ENCODE assay signal across 21 mouse cellular contexts in the genomic region with DNA sequence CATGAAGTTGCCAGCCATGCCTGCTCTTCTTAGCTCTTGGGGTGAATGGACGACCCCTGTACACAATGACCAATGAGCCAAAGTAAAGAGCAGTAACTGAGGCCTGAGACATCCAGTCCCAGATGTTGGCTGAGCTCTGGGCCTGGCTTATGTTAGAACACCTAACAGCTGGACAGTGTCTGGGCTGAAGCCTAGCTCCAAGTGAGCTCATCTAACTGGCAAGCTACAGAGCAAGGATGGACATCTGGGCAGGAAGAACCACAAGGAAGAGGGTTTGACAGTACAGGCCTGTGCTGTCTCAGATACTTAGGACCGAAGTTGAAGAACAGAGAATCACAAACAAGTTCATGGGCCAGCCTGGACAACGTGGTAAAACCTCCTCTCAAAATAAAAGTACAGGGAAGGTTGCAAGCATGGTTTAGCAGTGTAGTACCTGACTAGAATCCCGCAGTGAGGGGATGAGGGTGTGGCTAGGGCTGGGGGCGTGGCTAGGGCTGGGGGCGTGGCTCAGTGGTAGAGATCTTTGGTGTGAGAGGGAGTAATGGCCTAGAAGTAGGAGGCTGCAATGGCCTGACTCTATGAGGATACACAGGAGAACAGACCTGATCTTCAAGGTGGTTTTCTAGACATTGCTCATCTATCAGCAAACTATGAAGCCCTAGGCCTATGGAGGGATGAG. TPM values are rescaled to one million over a fixed set of nuclear protein-coding genes. Genes with fewer than 3 reads are reported as not detected.
DNase-seq lines count a peak whose midpoint lies in the region; ATAC-seq and TF ChIP-seq lines count a peak whose summit lies in the region.
"Not testable (repeated sequence)": the region's sequence is repeated elsewhere in the genome, so short reads cannot be mapped to it uniquely, and the experiment has no call there.
"Had no signal": no experiment of that assay in that cellular context is flagged by ENCODE, and none has a peak within 500 bp of the region (broad histone marks: within the 10 kb centered on the region; RNA-seq: fewer than 3 reads in every experiment).

No protein-coding gene starts in this region.

- not testable (repeated sequence) for H3K9me3 ChIP-seq in intestine, embryonic 15.5 days; limb, embryonic 15.5 days; lung, postnatal 0 days (ENCODE audit: low read length); stomach, embryonic 16.5 days (replicated peaks; ENCODE audit: control insufficient read depth, low read length)

- WGBS in intestine, embryonic 15.5 days = 34% methylated on average over 6 of the region's 6 CpGs
- WGBS in limb, embryonic 15.5 days = 38% methylated on average over 6 of the region's 6 CpGs
- WGBS in lung, postnatal 0 days = 30% methylated on average over 6 of the region's 6 CpGs
- WGBS in stomach, embryonic 16.5 days = 25% methylated on average over 6 of the region's 6 CpGs

- not testable (repeated sequence) for H3K36me3 ChIP-seq in intestine, embryonic 15.5 days; limb, embryonic 15.5 days; lung, postnatal 0 days (ENCODE audit: insufficient read depth, low read length); stomach, embryonic 16.5 days (ENCODE audit: control insufficient read depth, insufficient read depth, low read length)

- not testable (repeated sequence) for H3K4me1 ChIP-seq in intestine, embryonic 15.5 days (replicated peaks); limb, embryonic 15.5 days; lung, postnatal 0 days (ENCODE audit: insufficient read depth, low read depth, low read length); stomach, embryonic 16.5 days (ENCODE audit: control insufficient read depth, insufficient read depth, low read length)

- not testable (repeated sequence) for TF ChIP-seq EP300 in lung, postnatal 0 days (IDR thresholded peaks at IDR 0.05)

- not testable (repeated sequence) for H3K4me2 ChIP-seq in intestine, embryonic 15.5 days (replicated peaks); limb, embryonic 15.5 days; lung, postnatal 0 days (replicated peaks; ENCODE audit: low read depth, low read length); stomach, embryonic 16.5 days (ENCODE audit: low read depth, low read length)

- peak; percentile 24 for DNase-seq in ES-CJ7 (ENCODE audit: low read depth, low spot score)
- DNase-seq in c-Kit-positive CD71-positive TER-119-negative erythroid progenitor cells, embryonic 14.5 days (ENCODE audit: low read depth) = peak; percentile 7
- DNase-seq in heart, adult 8-10 months (ENCODE audit: low spot score) = peak; percentile 20
- DNase-seq in lung, postnatal 0 days (ENCODE audit: low spot score) = not testable (repeated sequence)

- not testable (repeated sequence) for H3K4me3 ChIP-seq in intestine, embryonic 15.5 days (replicated peaks); limb, embryonic 15.5 days; lung, postnatal 0 days (ENCODE audit: low read depth, low read length); stomach, embryonic 16.5 days (replicated peaks; ENCODE audit: low read length)

- not testable (repeated sequence) for TF ChIP-seq CTCF in lung, postnatal 0 days (IDR thresholded peaks at IDR 0.05)

- peak; percentile 75 for ATAC-seq in intestine, embryonic 15.5 days
- 0 out of 2 replicates have a peak, but pooled peaks have one; percentile 11 for ATAC-seq in limb, embryonic 15.5 days (ENCODE audit: insufficient number of reproducible peaks, low FRiP score, low TSS enrichment, low read depth)
- peak; percentile 48; the same call in 1 of the 2 replicates for ATAC-seq in lung, postnatal 0 days
- peak; percentile 77 for ATAC-seq in stomach, embryonic 16.5 days (ENCODE audit: insufficient read depth, low FRiP score)

- H3K9ac ChIP-seq in intestine, embryonic 15.5 days; limb, embryonic 15.5 days; lung, postnatal 0 days (replicated peaks; ENCODE audit: low read depth); stomach, embryonic 16.5 days (ENCODE audit: low read length): not testable (repeated sequence)

- H3K27me3 ChIP-seq in intestine, embryonic 15.5 days (replicated peaks) = peaks cover 35% of the 10 kb centered on the region
- H3K27me3 ChIP-seq in limb, embryonic 15.5 days = peaks cover 60% of the 10 kb centered on the region
- H3K27me3 ChIP-seq in lung, postnatal 0 days (replicated peaks; ENCODE audit: insufficient read depth, low read length) = peaks cover 14% of the 10 kb centered on the region; the same call in 1 of the 2 replicates
- peaks cover 24% of the 10 kb centered on the region for H3K27me3 ChIP-seq in stomach, embryonic 16.5 days (ENCODE audit: control insufficient read depth, insufficient read depth, low read length)

- H3K27ac ChIP-seq in intestine, embryonic 15.5 days = 0 out of 2 replicates have a peak overlapping the region, but pooled peaks have one; percentile 30
- H3K27ac ChIP-seq in limb, embryonic 15.5 days; lung, postnatal 0 days (ENCODE audit: low read length): not testable (repeated sequence)
- peak overlapping the region; percentile 62 for H3K27ac ChIP-seq in stomach, embryonic 16.5 days (ENCODE audit: low read length)

RNA-seq across cellular contexts. Expression of a gene that starts 47.5 kb away (rescaled TPM):
- not detected for total RNA-seq in heart, adult 8-10 months (2022)
- polyA plus RNA-seq in intestine, embryonic 15.5 days (2015; fragmentation: Nextera tagmentation; extraction: Ambion mirVana) = 0.23 TPM in 1 of 2 replicates, not detected in the other
- polyA plus RNA-seq in limb, embryonic 15.5 days (2015; fragmentation: Nextera tagmentation; extraction: Ambion mirVana) = 0.20 and 0.35 TPM in 2 replicates
- not detected in 2 replicates for polyA plus RNA-seq in lung, postnatal 0 days (2015; fragmentation: Nextera tagmentation; extraction: Ambion mirVana)
- polyA plus RNA-seq in stomach, embryonic 16.5 days (2015; fragmentation: Nextera tagmentation; extraction: Ambion mirVana) = not detected in 2 replicates
- total RNA-seq: adrenal gland, adult 18-20 months; adrenal gland, postnatal 25 days; G1E; gastrocnemius, postnatal 10 days; heart, postnatal 4 days; liver, adult 2 months had no signal
- polyA plus RNA-seq: CD4-positive, CD25-positive, alpha-beta regulatory T cell, adult 4 months; G1E; gonadal fat pad, adult 2 months; heart, embryonic 15.5 days; large intestine, adult 2 months; liver, adult 2 months; liver, embryonic 15.5 days; macrophage; Patski; small intestine, adult 2 months had no signal

Comparison
In these comparisons a context has a peak if more than half of its experiments do, and no peak if none do; other contexts are left out.
1. ATAC-seq: peak in every context shown above with its lines; median percentile 77 in stomach, embryonic 16.5 days; 75 in intestine, embryonic 15.5 days; 48 in lung, postnatal 0 days; 11 in limb, embryonic 15.5 days.